Mouse (Mus musculus): Measurements from ENCODE around the gene Fpgs. TPM values are rescaled to one million over a fixed set of nuclear protein-coding genes. Genes with fewer than 3 reads are reported as not detected.

The Fpgs gene
- total and polyA plus RNA-seq, 3 experiments: 40.0 to 73.9 TPM; not detected in 1

GRCm38 (mm10) chr2:32653764-32654163 lies 50.2 kb downstream of the Fpgs start:
- H3K36me3 ChIP-seq (ENCODE audit: control insufficient read depth in 1 of 2, insufficient read depth in 2 of 2, low read length in 2 of 2): peaks cover 0 to 6% of the 10 kb centered on the region in 2 experiments; a peak in 2 of 4 replicates
- H3K27me3 ChIP-seq (ENCODE audit: control insufficient read depth in 1 of 2, insufficient read depth in 2 of 2, low read length in 2 of 2): no peaks in the 10 kb centered on the region
- peaks cover 7% of the 10 kb centered on the region in 2 experiments for H3K4me1 ChIP-seq (ENCODE audit: control insufficient read depth in 1 of 2, insufficient read depth in 2 of 2, low read length in 2 of 2)
- H3K9ac ChIP-seq (ENCODE audit: control insufficient read depth, low read depth, low read length, poor library complexity, severe bottlenecking): no peak overlapping the region
- H3K79me2 ChIP-seq (ENCODE audit: control insufficient read depth, insufficient read depth, low read length, poor library complexity): no peaks in the 10 kb centered on the region
- H3K4me3 ChIP-seq (ENCODE audit: control insufficient read depth in 1 of 2, insufficient read depth in 1 of 2, low read depth in 2 of 2, low read length in 2 of 2): no peak overlapping the region
- DNase-seq (ENCODE audit: low read depth, low spot score): no peak
- no peak for TF ChIP-seq MEF2A (IDR thresholded peaks at IDR 0.05; ENCODE audit: extremely low read depth, insufficient replicate concordance, low read depth, low read length, poor library complexity, severe bottlenecking)
- no peak for TF ChIP-seq GATA1 (IDR thresholded peaks at IDR 0.05; ENCODE audit: low read depth, low read length)
- TF ChIP-seq MYB (IDR thresholded peaks at IDR 0.05; ENCODE audit: low read depth, low read length): no peak
- TF ChIP-seq KAT2A (conservative IDR thresholded peaks at IDR 0.05; ENCODE audit: low read depth, low read length): no peak
- TF ChIP-seq MAZ (IDR thresholded peaks at IDR 0.05; ENCODE audit: low read depth, low read length): no peak
- TF ChIP-seq USF2 (IDR thresholded peaks at IDR 0.05; ENCODE audit: borderline replicate concordance in 1 of 2, insufficient read depth in 1 of 2, low read depth in 1 of 2, low read length in 2 of 2): no peak
- no peak for TF ChIP-seq MAFK (IDR thresholded peaks at IDR 0.05; ENCODE audit: borderline replicate concordance, low read depth, low read length)
- no peaks in the 10 kb centered on the region for H3K9me3 ChIP-seq (replicated peaks; ENCODE audit: insufficient read depth, low read length)
- H3K27ac ChIP-seq (ENCODE audit: control insufficient read depth, low read depth, low read length): no peak overlapping the region

- 0 out of 4 replicates have a peak, but pooled peaks cover 0 to 4% of the 10 kb centered on the region in 2 experiments for H3K4me1 ChIP-seq (ENCODE audit: control insufficient read depth in 1 of 2, insufficient read depth in 2 of 2, low read length in 2 of 2)
- H3K4me3 ChIP-seq (ENCODE audit: control insufficient read depth in 1 of 2, insufficient read depth in 1 of 2, low read depth in 2 of 2, low read length in 2 of 2): no peak overlapping the region
- no peak for TF ChIP-seq JUND (IDR thresholded peaks at IDR 0.05; ENCODE audit: low read depth, low read length)
- no peak for TF ChIP-seq RCOR1 (IDR thresholded peaks at IDR 0.05; ENCODE audit: low read depth, low read length)
- no peak for TF ChIP-seq RAD21 (IDR thresholded peaks at IDR 0.05; ENCODE audit: low read depth, low read length)
- no peak for TF ChIP-seq ETS1 (IDR thresholded peaks at IDR 0.05; ENCODE audit: low read depth, low read length)
- TF ChIP-seq MAX (IDR thresholded peaks at IDR 0.05; ENCODE audit: low read length): no peak
- no peak for TF ChIP-seq SIN3A (IDR thresholded peaks at IDR 0.05; ENCODE audit: low read length)
- TF ChIP-seq ZNF384 (IDR thresholded peaks at IDR 0.05; ENCODE audit: low read depth, low read length): no peak
- TF ChIP-seq ZMIZ1 (IDR thresholded peaks at IDR 0.05; ENCODE audit: low read depth, low read length): no peak
- TF ChIP-seq POLR2AphosphoS5 (IDR thresholded peaks at IDR 0.05; ENCODE audit: borderline replicate concordance, low read depth, low read length): no peak
- TF ChIP-seq MXI1 (IDR thresholded peaks at IDR 0.05; ENCODE audit: low read depth, low read length): no peak
- no peak for TF ChIP-seq MEF2A (IDR thresholded peaks at IDR 0.05; ENCODE audit: extremely low read depth, insufficient replicate concordance, low read depth, low read length, poor library complexity, severe bottlenecking)
- TF ChIP-seq NELFE (IDR thresholded peaks at IDR 0.05; ENCODE audit: low read depth, low read length): no peak
- no peak for TF ChIP-seq POLR2AphosphoS2 (IDR thresholded peaks at IDR 0.05; ENCODE audit: low read length)
- TF ChIP-seq SMC3 (IDR thresholded peaks at IDR 0.05; ENCODE audit: low read depth, low read length): no peak
- TF ChIP-seq EP300 (IDR thresholded peaks at IDR 0.05; ENCODE audit: low read depth in 1 of 2, low read length in 2 of 2): no peak
- no peak overlapping the region for H3K27ac ChIP-seq (ENCODE audit: control insufficient read depth, low read depth, low read length)
- no peaks in the 10 kb centered on the region for H3K9me3 ChIP-seq (replicated peaks; ENCODE audit: insufficient read depth, low read length)
- no peak for DNase-seq (ENCODE audit: low read depth, low spot score)
- H3K9ac ChIP-seq (ENCODE audit: control insufficient read depth, low read depth, low read length, poor library complexity, severe bottlenecking): no peak overlapping the region
- no peaks in the 10 kb centered on the region for H3K79me2 ChIP-seq (ENCODE audit: control insufficient read depth, insufficient read depth, low read length, poor library complexity)
- H3K27me3 ChIP-seq (ENCODE audit: control insufficient read depth in 1 of 2, insufficient read depth in 2 of 2, low read length in 2 of 2): no peaks in the 10 kb centered on the region
- H3K36me3 ChIP-seq (ENCODE audit: control insufficient read depth in 1 of 2, insufficient read depth in 2 of 2, low read length in 2 of 2): no peaks in the 10 kb centered on the region
Observed at GRCm38 (mm10) chr2:32647366-32647765, 56.6 kb downstream of the Fpgs start.

Data from MEL (cell line).